Mouse (Mus musculus): ENCODE data around the gene Eomes. TPM values are rescaled to one million over a fixed set of nuclear protein-coding genes. Genes with fewer than 3 reads are reported as not detected.

The Eomes gene
- polyA plus RNA-seq, 1 experiment from 2014 or later, result not detected

GRCm38 (mm10) chr9:118479508-118480291 lies 1.7 kb downstream of the Eomes start:
- H3K9me3 ChIP-seq (ENCODE audit: control insufficient read depth, low read depth, low read length), result no peaks in the 10 kb centered on the region
- H3K4me3 ChIP-seq (ENCODE audit: low read depth, low read length), result no peak overlapping the region
- H3K27me3 ChIP-seq (ENCODE audit: control insufficient read depth, insufficient read depth, low read length), result peaks cover 76% of the 10 kb centered on the region
- ATAC-seq (ENCODE audit: insufficient number of reproducible peaks, insufficient read depth, low FRiP score, low read depth), result no peak
- no peak overlapping the region for H3K9ac ChIP-seq (replicated peaks; ENCODE audit: low read depth, low read length)
- H3K4me2 ChIP-seq (replicated peaks; ENCODE audit: low read depth, low read length), result peak overlapping the region; percentile 64; the same call in 1 of the 2 replicates
- no peaks in the 10 kb centered on the region for H3K36me3 ChIP-seq (ENCODE audit: control insufficient read depth, insufficient read depth, low read length)
- WGBS, result 3% methylated on average over 23 of the region's 23 CpGs
- peaks cover 9% of the 10 kb centered on the region; the same call in 1 of the 2 replicates for H3K4me1 ChIP-seq (ENCODE audit: control insufficient read depth, insufficient read depth, low read length)
- no peak overlapping the region for H3K27ac ChIP-seq (ENCODE audit: low read length)

- no peak overlapping the region for H3K4me3 ChIP-seq (ENCODE audit: low read depth, low read length)
- H3K4me1 ChIP-seq (ENCODE audit: control insufficient read depth, insufficient read depth, low read length), result peaks cover 9% of the 10 kb centered on the region; the same call in 1 of the 2 replicates
- no peaks in the 10 kb centered on the region for H3K9me3 ChIP-seq (ENCODE audit: control insufficient read depth, low read depth, low read length)
- ATAC-seq (ENCODE audit: insufficient number of reproducible peaks, insufficient read depth, low FRiP score, low read depth), result no peak
- WGBS, result 5% methylated on average over 14 of the region's 14 CpGs
- no peak overlapping the region for H3K9ac ChIP-seq (replicated peaks; ENCODE audit: low read depth, low read length)
- peaks cover 71% of the 10 kb centered on the region for H3K27me3 ChIP-seq (ENCODE audit: control insufficient read depth, insufficient read depth, low read length)
- H3K4me2 ChIP-seq (replicated peaks; ENCODE audit: low read depth, low read length), result no peak overlapping the region
- no peak overlapping the region for H3K27ac ChIP-seq (ENCODE audit: low read length)
- no peaks in the 10 kb centered on the region for H3K36me3 ChIP-seq (ENCODE audit: control insufficient read depth, insufficient read depth, low read length)
Measured at GRCm38 (mm10) chr9:118480292-118480690, 2.3 kb downstream of the Eomes start.

- WGBS, result 77% methylated on average over 10 of the region's 10 CpGs
- H3K4me3 ChIP-seq (ENCODE audit: low read depth, low read length), result no peak overlapping the region
- peaks cover 83% of the 10 kb centered on the region for H3K27me3 ChIP-seq (ENCODE audit: control insufficient read depth, insufficient read depth, low read length)
- no peaks in the 10 kb centered on the region for H3K36me3 ChIP-seq (ENCODE audit: control insufficient read depth, insufficient read depth, low read length)
- H3K4me2 ChIP-seq (replicated peaks; ENCODE audit: low read depth, low read length), result no peak overlapping the region
- peaks cover 16% of the 10 kb centered on the region; the same call in 1 of the 2 replicates for H3K4me1 ChIP-seq (ENCODE audit: control insufficient read depth, insufficient read depth, low read length)
- H3K9ac ChIP-seq (replicated peaks; ENCODE audit: low read depth, low read length), result no peak overlapping the region
- no peaks in the 10 kb centered on the region for H3K9me3 ChIP-seq (ENCODE audit: control insufficient read depth, low read depth, low read length)
- H3K27ac ChIP-seq (ENCODE audit: low read length), result no peak overlapping the region
- no peak for ATAC-seq (ENCODE audit: insufficient number of reproducible peaks, insufficient read depth, low FRiP score, low read depth)
Measured at GRCm38 (mm10) chr9:118482210-118482609, 4.2 kb downstream of the Eomes start.

GRCm38 (mm10) chr9:118486361-118487095 lies 8.5 kb downstream of the Eomes start:
- Histone ChIP-seq H3K4me1 (ENCODE audit: control insufficient read depth, insufficient read depth, low read length) (peaks cover 13% of the 10 kb centered on the region; the same call in 1 of the 2 replicates), H3K4me3 (ENCODE audit: low read depth, low read length) (peak overlapping the region; percentile 3; the same call in 1 of the 2 replicates), H3K36me3 (ENCODE audit: control insufficient read depth, insufficient read depth, low read length) (no peaks in the 10 kb centered on the region), H3K4me2 (replicated peaks; ENCODE audit: low read depth, low read length) (no peak overlapping the region), H3K9ac (replicated peaks; ENCODE audit: low read depth, low read length) (no peak overlapping the region), H3K9me3 (ENCODE audit: control insufficient read depth, low read depth, low read length) (no peaks in the 10 kb centered on the region), H3K27ac (ENCODE audit: low read length) (no peak overlapping the region), H3K27me3 (ENCODE audit: control insufficient read depth, insufficient read depth, low read length) (peaks cover 57% of the 10 kb centered on the region)
- WGBS, result 2% methylated on average over 32 of the region's 32 CpGs
- no peak for ATAC-seq (ENCODE audit: insufficient number of reproducible peaks, insufficient read depth, low FRiP score, low read depth)

- Histone ChIP-seq H3K9ac (replicated peaks; ENCODE audit: low read depth, low read length) (no peak overlapping the region), H3K36me3 (ENCODE audit: control insufficient read depth, insufficient read depth, low read length) (no peaks in the 10 kb centered on the region), H3K27me3 (ENCODE audit: control insufficient read depth, insufficient read depth, low read length) (peaks cover 52% of the 10 kb centered on the region), H3K9me3 (ENCODE audit: control insufficient read depth, low read depth, low read length) (no peaks in the 10 kb centered on the region), H3K4me1 (ENCODE audit: control insufficient read depth, insufficient read depth, low read length) (peaks cover 13% of the 10 kb centered on the region; the same call in 1 of the 2 replicates), H3K27ac (ENCODE audit: low read length) (no peak overlapping the region), H3K4me2 (replicated peaks; ENCODE audit: low read depth, low read length) (no peak overlapping the region), H3K4me3 (ENCODE audit: low read depth, low read length) (peak overlapping the region; percentile 3; the same call in 1 of the 2 replicates)
- no peak for ATAC-seq (ENCODE audit: insufficient number of reproducible peaks, insufficient read depth, low FRiP score, low read depth)
- WGBS, result under 1% methylated on average over 9 of the region's 9 CpGs
Measured at GRCm38 (mm10) chr9:118487096-118487395, 9.0 kb downstream of the Eomes start.

- Histone ChIP-seq H3K36me3 (ENCODE audit: control insufficient read depth, insufficient read depth, low read length) (no peaks in the 10 kb centered on the region), H3K9ac (replicated peaks; ENCODE audit: low read depth, low read length) (no peak overlapping the region), H3K9me3 (ENCODE audit: control insufficient read depth, low read depth, low read length) (no peaks in the 10 kb centered on the region), H3K4me3 (ENCODE audit: low read depth, low read length) (peak overlapping the region; percentile 25), H3K27ac (ENCODE audit: low read length) (no peak overlapping the region), H3K4me1 (ENCODE audit: control insufficient read depth, insufficient read depth, low read length) (peaks cover 13% of the 10 kb centered on the region; the same call in 1 of the 2 replicates), H3K4me2 (replicated peaks; ENCODE audit: low read depth, low read length) (peak overlapping the region; percentile 42), H3K27me3 (ENCODE audit: control insufficient read depth, insufficient read depth, low read length) (peaks cover 47% of the 10 kb centered on the region)
- WGBS, result under 1% methylated on average over 22 of the region's 22 CpGs
- ATAC-seq (ENCODE audit: insufficient number of reproducible peaks, insufficient read depth, low FRiP score, low read depth), result no peak
Measured at GRCm38 (mm10) chr9:118487636-118488035, 9.6 kb downstream of the Eomes start.

GRCm38 (mm10) chr9:118488138-118488895 lies 10.3 kb downstream of the Eomes start:
- Histone ChIP-seq H3K4me1 (ENCODE audit: control insufficient read depth, insufficient read depth, low read length) (peaks cover 13% of the 10 kb centered on the region; the same call in 1 of the 2 replicates), H3K36me3 (ENCODE audit: control insufficient read depth, insufficient read depth, low read length) (no peaks in the 10 kb centered on the region), H3K27ac (ENCODE audit: low read length) (no peak overlapping the region), H3K4me3 (ENCODE audit: low read depth, low read length) (peak overlapping the region; percentile 25), H3K27me3 (ENCODE audit: control insufficient read depth, insufficient read depth, low read length) (peaks cover 43% of the 10 kb centered on the region), H3K4me2 (replicated peaks; ENCODE audit: low read depth, low read length) (peak overlapping the region; percentile 42), H3K9me3 (ENCODE audit: control insufficient read depth, low read depth, low read length) (no peaks in the 10 kb centered on the region), H3K9ac (replicated peaks; ENCODE audit: low read depth, low read length) (no peak overlapping the region)
- ATAC-seq (ENCODE audit: insufficient number of reproducible peaks, insufficient read depth, low FRiP score, low read depth), result peak; percentile 40; the same call in 1 of the 2 replicates
- WGBS, result under 1% methylated on average over 28 of the region's 28 CpGs

All from stomach, embryonic 14.5 days (tissue).